Mouse (Mus musculus): ENCODE measurements around the gene Ccser1. TPM values are rescaled to one million over a fixed set of nuclear protein-coding genes. Genes with fewer than 3 reads are reported as not detected.

Gene Ccser1
- polyA plus RNA-seq, 1 experiment from 2014 or later, result 25.1 TPM

GRCm38 (mm10) chr6:61315884-61316601 is 135.9 kb downstream of the Ccser1 start:
- no peaks in the 10 kb centered on the region for H3K9me3 ChIP-seq
- H3K4me1 ChIP-seq, result no peaks in the 10 kb centered on the region
- no peak overlapping the region for H3K4me3 ChIP-seq
- WGBS, result 26% methylated on average over 6 of the region's 6 CpGs
- peak; percentile 74 for ATAC-seq (replicated peaks)
- no peak overlapping the region for H3K9ac ChIP-seq
- no peak overlapping the region for H3K27ac ChIP-seq
- H3K27me3 ChIP-seq (replicated peaks), result no peaks in the 10 kb centered on the region
- H3K4me2 ChIP-seq, result no peak overlapping the region
- H3K36me3 ChIP-seq (replicated peaks), result no peaks in the 10 kb centered on the region

- Histone ChIP-seq H3K9me3 (no peaks in the 10 kb centered on the region), H3K4me3 (no peak overlapping the region), H3K27me3 (replicated peaks) (no peaks in the 10 kb centered on the region), H3K9ac (no peak overlapping the region), H3K4me1 (no peaks in the 10 kb centered on the region), H3K27ac (no peak overlapping the region), H3K4me2 (no peak overlapping the region), H3K36me3 (replicated peaks) (no peaks in the 10 kb centered on the region)
- WGBS, result 68% methylated on average over 4 of the region's 4 CpGs
- no peak for ATAC-seq (replicated peaks)
These were observed 140.7 kb downstream of the Ccser1 start for GRCm38 (mm10) chr6:61320842-61321241.

DNA sequence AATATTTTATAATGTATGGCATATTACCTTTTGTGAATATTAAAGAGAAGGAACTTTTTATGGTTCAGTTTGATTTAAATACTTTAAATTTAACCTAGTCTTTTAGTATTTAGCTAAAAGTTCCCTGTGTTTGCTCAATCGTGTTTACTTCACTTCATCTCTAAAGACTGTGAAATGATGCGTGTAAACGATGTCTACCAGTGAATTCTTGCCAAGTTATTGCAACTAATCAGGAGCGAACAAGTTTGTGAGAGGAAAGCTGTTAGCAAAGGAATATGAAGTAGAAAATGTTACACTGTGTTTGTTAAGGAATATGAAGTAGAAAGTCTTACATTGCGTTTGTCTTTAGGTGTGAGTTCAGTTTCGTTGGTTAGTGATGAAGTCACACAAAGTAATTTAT is 142.2 kb downstream of the Ccser1 start:
- H3K36me3 ChIP-seq (replicated peaks), result no peaks in the 10 kb centered on the region
- no peak overlapping the region for H3K27ac ChIP-seq
- no peaks in the 10 kb centered on the region for H3K27me3 ChIP-seq (replicated peaks)
- H3K4me3 ChIP-seq, result no peak overlapping the region
- H3K4me2 ChIP-seq, result no peak overlapping the region
- H3K4me1 ChIP-seq, result no peaks in the 10 kb centered on the region
- no peak for ATAC-seq (replicated peaks)
- 81% methylated on average over 6 of the region's 6 CpGs for WGBS
- H3K9me3 ChIP-seq, result no peaks in the 10 kb centered on the region
- H3K9ac ChIP-seq, result no peak overlapping the region

DNA sequence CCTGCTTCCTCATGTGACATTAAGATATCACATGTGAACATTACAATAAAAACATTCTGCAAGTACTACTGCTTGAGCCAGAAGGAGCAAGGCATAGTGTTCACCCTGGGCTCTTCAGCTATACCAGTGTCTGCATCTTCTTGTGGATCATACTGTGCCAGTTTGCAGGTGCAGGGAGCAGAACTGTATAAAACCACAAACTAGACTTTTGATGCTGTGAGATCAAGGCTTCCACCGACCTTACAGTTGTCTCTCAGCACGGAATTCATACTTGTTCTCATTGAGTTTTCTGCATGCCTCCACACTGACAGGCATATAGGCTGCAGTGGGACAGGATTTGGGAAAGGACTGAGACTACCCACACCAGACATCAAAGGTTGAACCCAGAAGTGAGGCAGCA is 146.0 kb downstream of the Ccser1 start:
- WGBS, result 77% methylated on average over 2 of the region's 2 CpGs
- Histone ChIP-seq H3K4me3 (no peak overlapping the region), H3K36me3 (replicated peaks) (no peaks in the 10 kb centered on the region), H3K4me2 (no peak overlapping the region), H3K4me1 (peaks cover 12% of the 10 kb centered on the region; the same call in 1 of the 2 replicates), H3K27me3 (replicated peaks) (no peaks in the 10 kb centered on the region), H3K27ac (no peak overlapping the region), H3K9me3 (no peaks in the 10 kb centered on the region), H3K9ac (no peak overlapping the region)
- no peak for ATAC-seq (replicated peaks)

- ATAC-seq (replicated peaks), result no peak
- no peak overlapping the region for H3K27ac ChIP-seq
- H3K27me3 ChIP-seq (replicated peaks), result no peaks in the 10 kb centered on the region
- H3K4me3 ChIP-seq, result no peak overlapping the region
- H3K4me2 ChIP-seq, result no peak overlapping the region
- H3K4me1 ChIP-seq, result peaks cover 12% of the 10 kb centered on the region; the same call in 1 of the 2 replicates
- no peaks in the 10 kb centered on the region for H3K9me3 ChIP-seq
- H3K36me3 ChIP-seq (replicated peaks), result no peaks in the 10 kb centered on the region
- no peak overlapping the region for H3K9ac ChIP-seq
These were observed 148.9 kb downstream of the Ccser1 start for GRCm38 (mm10) chr6:61328981-61329380.

DNA sequence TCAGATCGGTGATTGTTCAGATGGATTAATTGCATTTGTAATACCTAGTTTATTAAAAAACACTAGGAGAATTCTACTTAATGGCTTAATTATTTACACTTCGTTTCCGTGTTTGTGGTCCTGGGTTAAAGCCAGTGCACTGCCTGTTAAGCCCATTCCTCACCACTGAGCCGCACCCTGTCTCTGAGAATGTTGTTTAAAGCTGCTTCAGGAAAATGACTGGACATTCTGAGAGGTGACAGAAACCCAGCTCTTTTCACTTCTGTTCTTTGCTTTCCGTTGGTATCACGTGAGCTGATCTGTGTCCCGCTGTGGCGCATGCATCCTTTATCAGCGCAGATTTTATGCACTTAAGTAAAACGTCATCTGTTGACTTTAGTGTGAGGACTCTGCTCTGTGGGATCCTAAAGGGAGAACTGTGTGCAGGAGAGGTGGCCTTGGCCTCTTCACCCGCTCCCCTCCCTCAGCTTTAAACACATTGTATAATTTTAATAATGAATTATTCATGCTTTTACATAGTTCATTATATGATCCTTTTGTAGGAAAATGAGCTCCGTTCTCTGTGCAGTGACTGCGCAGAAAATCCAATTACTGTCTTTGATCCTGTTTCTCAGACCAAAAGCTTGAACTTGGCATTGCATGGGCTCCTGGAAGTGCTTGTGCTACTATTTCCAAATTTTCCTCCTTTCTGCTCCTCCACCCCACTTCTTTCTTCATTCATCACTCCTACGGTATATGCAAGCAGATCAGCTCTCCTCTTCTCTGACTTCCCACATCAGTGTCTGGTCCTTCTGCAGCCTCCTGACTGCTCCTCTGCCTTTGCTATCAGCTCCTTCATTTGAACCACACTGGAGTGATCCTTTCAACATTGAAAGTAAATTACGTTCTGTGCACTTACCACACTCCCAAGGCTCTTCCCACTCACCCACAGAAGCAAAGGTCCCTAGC is 149.7 kb downstream of the Ccser1 start:
- peak; percentile 76 for ATAC-seq (replicated peaks)
- no peak overlapping the region for H3K4me3 ChIP-seq
- 25% methylated on average over 15 of the region's 15 CpGs for WGBS
- H3K36me3 ChIP-seq (replicated peaks), result no peaks in the 10 kb centered on the region
- peaks cover 12% of the 10 kb centered on the region; the same call in 1 of the 2 replicates for H3K4me1 ChIP-seq
- H3K27me3 ChIP-seq (replicated peaks), result no peaks in the 10 kb centered on the region
- H3K9ac ChIP-seq, result no peak overlapping the region
- H3K27ac ChIP-seq, result no peak overlapping the region
- peak overlapping the region; percentile 34 for H3K4me2 ChIP-seq
- H3K9me3 ChIP-seq, result no peaks in the 10 kb centered on the region

- Histone ChIP-seq H3K9ac (no peak overlapping the region), H3K4me2 (no peak overlapping the region), H3K27ac (no peak overlapping the region), H3K9me3 (no peaks in the 10 kb centered on the region), H3K4me3 (no peak overlapping the region), H3K36me3 (replicated peaks) (no peaks in the 10 kb centered on the region), H3K27me3 (replicated peaks) (no peaks in the 10 kb centered on the region), H3K4me1 (peaks cover 11% of the 10 kb centered on the region; the same call in 1 of the 2 replicates)
- ATAC-seq (replicated peaks), result no peak
- 100% methylated on average over 1 of the region's 1 CpGs for WGBS
These were observed 154.3 kb downstream of the Ccser1 start for GRCm38 (mm10) chr6:61334466-61334865.

GRCm38 (mm10) chr6:61347045-61347838 is 167.1 kb downstream of the Ccser1 start:
- Histone ChIP-seq H3K9ac (no peak overlapping the region), H3K4me1 (no peaks in the 10 kb centered on the region), H3K27me3 (replicated peaks) (no peaks in the 10 kb centered on the region), H3K4me3 (no peak overlapping the region), H3K36me3 (replicated peaks) (no peaks in the 10 kb centered on the region), H3K27ac (no peak overlapping the region), H3K9me3 (no peaks in the 10 kb centered on the region), H3K4me2 (no peak overlapping the region)
- ATAC-seq (replicated peaks), result no peak
- 74% methylated on average over 5 of the region's 5 CpGs for WGBS

DNA sequence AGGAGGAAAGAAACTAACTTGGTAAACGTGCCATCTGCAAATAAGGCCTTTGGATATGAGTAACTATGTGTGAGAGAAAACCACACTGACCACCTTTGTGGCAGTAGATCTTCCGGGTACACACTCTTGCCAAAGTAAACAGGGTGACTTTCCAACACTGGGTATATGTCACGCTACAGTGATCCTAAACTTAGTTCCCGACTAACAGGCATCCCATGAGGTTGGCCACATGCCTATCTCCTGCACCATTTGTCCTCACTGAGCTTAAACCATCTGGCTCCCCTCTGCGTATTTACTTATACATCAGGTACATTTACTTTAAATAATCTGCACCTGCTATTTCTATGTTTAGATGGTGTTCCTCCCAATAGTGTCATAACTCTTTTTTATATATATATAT is 183.6 kb downstream of the Ccser1 start:
- Histone ChIP-seq H3K9ac (no peak overlapping the region), H3K4me2 (no peak overlapping the region), H3K27ac (no peak overlapping the region), H3K36me3 (replicated peaks) (no peaks in the 10 kb centered on the region), H3K4me3 (no peak overlapping the region), H3K4me1 (no peaks in the 10 kb centered on the region), H3K9me3 (no peaks in the 10 kb centered on the region), H3K27me3 (replicated peaks) (no peaks in the 10 kb centered on the region)
- 87% methylated on average over 5 of the region's 5 CpGs for WGBS
- ATAC-seq (replicated peaks), result no peak

- Histone ChIP-seq H3K27me3 (replicated peaks) (no peaks in the 10 kb centered on the region), H3K27ac (0 out of 2 replicates have a peak overlapping the region, but pooled peaks have one; percentile 20), H3K9me3 (no peaks in the 10 kb centered on the region), H3K4me3 (no peak overlapping the region), H3K9ac (no peak overlapping the region), H3K36me3 (replicated peaks) (no peaks in the 10 kb centered on the region), H3K4me2 (no peak overlapping the region), H3K4me1 (peaks cover 6% of the 10 kb centered on the region; the same call in 1 of the 2 replicates)
- 26% methylated on average over 3 of the region's 3 CpGs for WGBS
- peak; percentile 93 for ATAC-seq (replicated peaks)
These were observed 202.4 kb downstream of the Ccser1 start for GRCm38 (mm10) chr6:61382526-61382925.

DNA sequence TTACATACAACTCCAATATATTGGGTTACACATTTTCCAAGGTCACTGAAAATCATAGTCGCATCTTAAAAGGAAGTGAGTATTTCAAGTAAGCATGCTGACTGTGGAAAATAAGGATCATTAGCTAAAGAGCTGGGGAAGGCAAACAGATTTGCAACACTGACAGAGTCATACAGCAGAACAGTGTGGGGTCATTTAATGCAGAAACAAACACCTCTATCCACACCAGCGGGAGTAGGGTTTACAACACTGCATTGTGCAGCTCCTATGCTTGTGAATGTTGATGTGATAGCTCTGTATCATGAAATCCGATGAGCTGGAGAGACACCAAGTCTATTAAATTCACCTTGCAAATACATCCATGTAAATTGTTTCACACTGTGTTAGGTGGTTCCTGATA is 202.9 kb downstream of the Ccser1 start:
- H3K4me3 ChIP-seq, result no peak overlapping the region
- H3K4me2 ChIP-seq, result no peak overlapping the region
- H3K27me3 ChIP-seq (replicated peaks), result no peaks in the 10 kb centered on the region
- no peaks in the 10 kb centered on the region for H3K9me3 ChIP-seq
- no peak overlapping the region for H3K9ac ChIP-seq
- peak; percentile 55 for ATAC-seq (replicated peaks)
- 0 out of 2 replicates have a peak overlapping the region, but pooled peaks have one; percentile 20 for H3K27ac ChIP-seq
- H3K36me3 ChIP-seq (replicated peaks), result no peaks in the 10 kb centered on the region
- 31% methylated on average over 3 of the region's 3 CpGs for WGBS
- H3K4me1 ChIP-seq, result peaks cover 6% of the 10 kb centered on the region; the same call in 1 of the 2 replicates

GRCm38 (mm10) chr6:61387046-61387445 is 206.9 kb downstream of the Ccser1 start:
- ATAC-seq (replicated peaks), result no peak
- peaks cover 6% of the 10 kb centered on the region; the same call in 1 of the 2 replicates for H3K4me1 ChIP-seq
- H3K4me2 ChIP-seq, result no peak overlapping the region
- no peak overlapping the region for H3K9ac ChIP-seq
- no peak overlapping the region for H3K4me3 ChIP-seq
- H3K36me3 ChIP-seq (replicated peaks), result no peaks in the 10 kb centered on the region
- H3K27ac ChIP-seq, result no peak overlapping the region
- no peaks in the 10 kb centered on the region for H3K27me3 ChIP-seq (replicated peaks)
- 82% methylated on average over 1 of the region's 1 CpGs for WGBS
- H3K9me3 ChIP-seq, result no peaks in the 10 kb centered on the region

Data from midbrain, embryonic 15.5 days (tissue).